Mouse (Mus musculus) heart, embryonic 16.5 days (tissue): ENCODE data around the gene Bspry. TPM values are rescaled to one million over a fixed set of nuclear protein-coding genes. Genes with fewer than 3 reads are reported as not detected.

Experiments
- ATAC-seq: fragments of 200-750 bp; cut with Nextera tagmentation; replicated peaks from 2 replicates; pipeline ENCODE4 v1.8.0; 2017; ENCODE audit warnings: moderate number of reproducible peaks; ENCODE audit not compliant: insufficient read depth, low FRiP score; ENCODE audit errors: extremely low read depth
- H3K27ac ChIP-seq: fragments of 300-500 bp; sonication (generic); 2 replicates; pipeline ENCODE4 v1.5.1; 2014; ENCODE audit warnings: mild to moderate bottlenecking, low read length, control low read depth, moderate library complexity
- H3K27me3 ChIP-seq: fragments of 300-500 bp; sonication (generic); 2 replicates; pipeline ENCODE4 v1.6.1; 2014; ENCODE audit warnings: low read length, mixed read lengths; ENCODE audit not compliant: control insufficient read depth, insufficient read depth
- H3K36me3 ChIP-seq: fragments of 300-500 bp; sonication (generic); 2 replicates; pipeline ENCODE4 v1.6.1; 2014; ENCODE audit not compliant: control insufficient read depth, insufficient read depth
- H3K4me1 ChIP-seq: fragments of 300-500 bp; sonication (generic); 2 replicates; pipeline ENCODE4 v1.6.1; 2014; ENCODE audit warnings: low read length, mixed read lengths; ENCODE audit not compliant: control insufficient read depth, insufficient read depth
- H3K4me2 ChIP-seq: fragments of 300-500 bp; sonication (generic); 2 replicates; pipeline ENCODE4 v1.6.1; 2014; ENCODE audit warnings: low read depth, mild to moderate bottlenecking, control low read depth, low read length
- H3K4me3 ChIP-seq: fragments of 300-500 bp; sonication (generic); 2 replicates; pipeline ENCODE4 v1.5.1; 2014; ENCODE audit warnings: mild to moderate bottlenecking, control low read depth, low read length
- H3K9ac ChIP-seq: fragments of 300-500 bp; sonication (generic); 2 replicates; pipeline ENCODE4 v1.6.1; 2014; ENCODE audit warnings: low read length, control low read depth
- H3K9me3 ChIP-seq: fragments of 300-500 bp; sonication (generic); replicated peaks from 2 replicates; pipeline ENCODE4 v1.6.1; 2016; ENCODE audit warnings: low read length; ENCODE audit not compliant: control insufficient read depth
- WGBS: fragments of 180-500 bp; shearing (Covaris S2); extraction: QIAGEN DNeasy Blood & Tissue Kit; methylation state at CpG from one replicate; pipeline ENCODE4 v1.1.7; 2014; 5-methylcytosine and 5-hydroxymethylcytosine counted together
- polyA plus RNA-seq: library from polyadenylated mRNA; unstranded; fragments of >200 nt; fragmentation: Nextera tagmentation; extraction: Ambion mirVana; gene quantifications from 2 replicates; pipeline ENCODE4 v1.2.1, GENCODE M21; 2015

The Bspry gene
- polyA plus RNA-seq, 1 experiment from 2014 or later, result 3.4 TPM

GRCm38 (mm10) chr4:62440986-62441385 lies 38.9 kb upstream of the Bspry start:
- H3K4me1 ChIP-seq, result no peaks in the 10 kb centered on the region
- no peak for ATAC-seq
- H3K27ac ChIP-seq, result no peak overlapping the region
- 40% methylated on average over 4 of the region's 4 CpGs for WGBS
- H3K9me3 ChIP-seq, result no peaks in the 10 kb centered on the region
- no peaks in the 10 kb centered on the region for H3K36me3 ChIP-seq
- no peak overlapping the region for H3K9ac ChIP-seq
- no peak overlapping the region for H3K4me3 ChIP-seq
- no peaks in the 10 kb centered on the region for H3K27me3 ChIP-seq
- no peak overlapping the region for H3K4me2 ChIP-seq

GRCm38 (mm10) chr4:62454995-62455394 lies 24.9 kb upstream of the Bspry start:
- H3K4me2 ChIP-seq, result no peak overlapping the region
- peaks cover 5% of the 10 kb centered on the region; the same call in 1 of the 2 replicates for H3K4me1 ChIP-seq
- no peak overlapping the region for H3K4me3 ChIP-seq
- H3K36me3 ChIP-seq, result no peaks in the 10 kb centered on the region
- no peak overlapping the region for H3K9ac ChIP-seq
- WGBS, result 41% methylated on average over 5 of the region's 5 CpGs
- ATAC-seq, result no peak
- H3K9me3 ChIP-seq, result no peaks in the 10 kb centered on the region
- H3K27ac ChIP-seq, result no peak overlapping the region
- H3K27me3 ChIP-seq, result no peaks in the 10 kb centered on the region

GRCm38 (mm10) chr4:62459081-62459480 lies 20.8 kb upstream of the Bspry start:
- H3K4me2 ChIP-seq, result no peak overlapping the region
- H3K9ac ChIP-seq, result no peak overlapping the region
- H3K27me3 ChIP-seq, result no peaks in the 10 kb centered on the region
- no peaks in the 10 kb centered on the region for H3K36me3 ChIP-seq
- WGBS, result 74% methylated on average over 3 of the region's 3 CpGs
- H3K4me3 ChIP-seq, result no peak overlapping the region
- no peaks in the 10 kb centered on the region for H3K9me3 ChIP-seq
- ATAC-seq, result no peak
- peaks cover 5% of the 10 kb centered on the region; the same call in 1 of the 2 replicates for H3K4me1 ChIP-seq
- no peak overlapping the region for H3K27ac ChIP-seq

- no peak for ATAC-seq
- WGBS, result 83% methylated on average over 8 of the region's 8 CpGs
These were observed 19.5 kb upstream of the Bspry start for GRCm38 (mm10) chr4:62460348-62460747.

GRCm38 (mm10) chr4:62463124-62463523 lies 16.7 kb upstream of the Bspry start:
- H3K36me3 ChIP-seq, result no peaks in the 10 kb centered on the region
- H3K4me3 ChIP-seq, result no peak overlapping the region
- peaks cover 3% of the 10 kb centered on the region; the same call in 1 of the 2 replicates for H3K4me1 ChIP-seq
- no peak overlapping the region for H3K9ac ChIP-seq
- WGBS, result 72% methylated on average over 2 of the region's 2 CpGs
- H3K4me2 ChIP-seq, result no peak overlapping the region
- no peaks in the 10 kb centered on the region for H3K27me3 ChIP-seq
- ATAC-seq, result no peak
- no peaks in the 10 kb centered on the region for H3K9me3 ChIP-seq
- no peak overlapping the region for H3K27ac ChIP-seq

More at GRCm38 (mm10) chr4:62460348-62460747, 19.5 kb upstream of the Bspry start:
- H3K27me3 ChIP-seq, result no peaks in the 10 kb centered on the region
- H3K27ac ChIP-seq, result no peak overlapping the region
- H3K9me3 ChIP-seq, result no peaks in the 10 kb centered on the region
- no peak overlapping the region for H3K9ac ChIP-seq
- no peak overlapping the region for H3K4me2 ChIP-seq
- H3K36me3 ChIP-seq, result no peaks in the 10 kb centered on the region
- no peak overlapping the region for H3K4me3 ChIP-seq
- peaks cover 5% of the 10 kb centered on the region; the same call in 1 of the 2 replicates for H3K4me1 ChIP-seq

GRCm38 (mm10) chr4:62468158-62468557 lies 11.7 kb upstream of the Bspry start:
- Histone ChIP-seq H3K9ac (no peak overlapping the region), H3K27ac (no peak overlapping the region), H3K27me3 (no peaks in the 10 kb centered on the region), H3K9me3 (no peaks in the 10 kb centered on the region), H3K4me3 (no peak overlapping the region), H3K4me1 (peaks cover 3% of the 10 kb centered on the region; the same call in 1 of the 2 replicates), H3K4me2 (no peak overlapping the region), H3K36me3 (no peaks in the 10 kb centered on the region)
- ATAC-seq, result no peak
- 95% methylated on average over 1 of the region's 1 CpGs for WGBS

- Histone ChIP-seq H3K9me3 (no peaks in the 10 kb centered on the region), H3K9ac (peak within 1 kb of the TSS; percentile 73), H3K4me3 (peak within 1 kb of the TSS; percentile 68), H3K36me3 (no peaks in the 10 kb centered on the region), H3K4me1 (peaks cover 3% of the 10 kb centered on the region; the same call in 1 of the 2 replicates), H3K27ac (no peak within 1 kb of the TSS), H3K4me2 (peak within 1 kb of the TSS; percentile 71), H3K27me3 (no peaks in the 10 kb centered on the region)
- peak; percentile 83 for ATAC-seq
- WGBS, result 2% methylated on average over 30 of the region's 30 CpGs
These were observed 9.2 kb upstream of the Bspry start, which contains the start of gene Wdr31 for GRCm38 (mm10) chr4:62470598-62471051. TSS of gene Wdr31 (minus strand) at chr4:62470896.

GRCm38 (mm10) chr4:62472071-62472470 lies 7.8 kb upstream of the Bspry start:
- Histone ChIP-seq H3K27ac (no peak overlapping the region), H3K36me3 (no peaks in the 10 kb centered on the region), H3K9ac (no peak overlapping the region), H3K4me1 (peaks cover 3% of the 10 kb centered on the region; the same call in 1 of the 2 replicates), H3K4me3 (no peak overlapping the region), H3K27me3 (no peaks in the 10 kb centered on the region), H3K9me3 (no peaks in the 10 kb centered on the region), H3K4me2 (no peak overlapping the region)
- ATAC-seq, result no peak
- 87% methylated on average over 2 of the region's 2 CpGs for WGBS

- no peaks in the 10 kb centered on the region for H3K36me3 ChIP-seq
- no peak overlapping the region for H3K27ac ChIP-seq
- WGBS, result 81% methylated on average over 2 of the region's 2 CpGs
- no peak overlapping the region for H3K4me3 ChIP-seq
- H3K9ac ChIP-seq, result no peak overlapping the region
- no peaks in the 10 kb centered on the region for H3K9me3 ChIP-seq
- H3K4me2 ChIP-seq, result no peak overlapping the region
- peaks cover 12% of the 10 kb centered on the region for H3K4me1 ChIP-seq
- no peak for ATAC-seq
- H3K27me3 ChIP-seq, result no peaks in the 10 kb centered on the region
These were observed 4.7 kb upstream of the Bspry start for GRCm38 (mm10) chr4:62475131-62475530.
